Mouse (Mus musculus) MEL (cell line): Measurements from ENCODE around the gene Ccm2. TPM values are rescaled to one million over a fixed set of nuclear protein-coding genes. Genes with fewer than 3 reads are reported as not detected.
A peak's percentile ranks its signal among the peaks of the same experiment; 100 is the strongest.

Experiments used
- DNase-seq: peaks from one replicate; pipeline ENCODE4 v3.0.0; 2011; ENCODE audit warnings: low read depth, low spot score
- H3K27ac ChIP-seq: 2 replicates; pipeline ENCODE4 v1.5.1; 2012; ENCODE audit warnings: low read depth, mild to moderate bottlenecking, control low read depth, low read length, moderate library complexity; ENCODE audit not compliant: control insufficient read depth
- H3K27me3 ChIP-seq, 2 experiments: fragments of 150-350 bp in 1 of 2; sonication (generic) in 1 of 2; 2 replicates each; pipeline ENCODE4 v1.6.1; 2012; ENCODE audit warnings: low read length in 2 of 2, mild to moderate bottlenecking in 2 of 2, improper control_type of control experiment in 1 of 2, moderate library complexity in 1 of 2; ENCODE audit not compliant: insufficient read depth in 2 of 2, control insufficient read depth in 1 of 2
- H3K36me3 ChIP-seq, 2 experiments: 2 replicates each; pipeline ENCODE4 v1.6.1; 2012 to 2014; ENCODE audit warnings: low read length in 2 of 2, improper control_type of control experiment in 1 of 2, inconsistent platforms in 1 of 2, mild to moderate bottlenecking in 1 of 2; ENCODE audit not compliant: insufficient read depth in 2 of 2, control insufficient read depth in 1 of 2
- H3K4me1 ChIP-seq, 2 experiments: fragments of 150-350 bp in 1 of 2; sonication (generic) in 1 of 2; 2 replicates each; pipeline ENCODE4 v1.6.1; 2012; ENCODE audit warnings: low read length in 2 of 2, improper control_type of control experiment in 1 of 2, mild to moderate bottlenecking in 1 of 2; ENCODE audit not compliant: insufficient read depth in 2 of 2, control insufficient read depth in 1 of 2
- H3K4me3 ChIP-seq, 2 experiments: fragments of 150-350 bp in 1 of 2; sonication (generic) in 1 of 2; 2 replicates each; pipeline ENCODE4 v1.5.1; 2012; ENCODE audit warnings: low read depth in 2 of 2, low read length in 2 of 2, mild to moderate bottlenecking in 2 of 2, moderate library complexity in 2 of 2, control low read depth in 1 of 2, improper control_type of control experiment in 1 of 2; ENCODE audit not compliant: control insufficient read depth in 1 of 2, insufficient read depth in 1 of 2
- H3K79me2 ChIP-seq: 2 replicates; pipeline ENCODE4 v1.6.1; 2012; ENCODE audit warnings: mild to moderate bottlenecking, low read length, moderate library complexity; ENCODE audit not compliant: control insufficient read depth, poor library complexity, insufficient read depth
- H3K9ac ChIP-seq: 2 replicates; pipeline ENCODE4 v1.6.1; 2012; ENCODE audit warnings: low read depth, mild to moderate bottlenecking, control low read depth, low read length, moderate library complexity; ENCODE audit not compliant: control insufficient read depth, poor library complexity, severe bottlenecking
- H3K9me3 ChIP-seq: fragments of 150-350 bp; sonication (generic); replicated peaks from 2 replicates; pipeline ENCODE4 v1.6.1; 2012; ENCODE audit warnings: mild to moderate bottlenecking, low read length, improper control_type of control experiment, moderate library complexity; ENCODE audit not compliant: insufficient read depth
- CHD1 ChIP-seq: IDR thresholded peaks from 2 replicates; pipeline ENCODE4 v1.6.1; 2012; ENCODE audit warnings: low read depth, mild to moderate bottlenecking, inconsistent platforms, low read length, improper control_type of control experiment
- CHD2 ChIP-seq: IDR thresholded peaks from 2 replicates; pipeline ENCODE4 v1.6.1; 2011; ENCODE audit warnings: low read length, improper control_type of control experiment
- ETS1 ChIP-seq: IDR thresholded peaks from 2 replicates; pipeline ENCODE4 v1.6.1; 2012; ENCODE audit warnings: low read depth, mild to moderate bottlenecking, inconsistent platforms, low read length, improper control_type of control experiment, moderate library complexity
- GATA1 ChIP-seq: IDR thresholded peaks from 2 replicates; pipeline ENCODE4 v1.6.1; 2011; ENCODE audit warnings: low read depth, low read length, improper control_type of control experiment
- HCFC1 ChIP-seq: IDR thresholded peaks from 2 replicates; pipeline ENCODE4 v1.6.1; 2012; ENCODE audit warnings: low read depth, mild to moderate bottlenecking, inconsistent platforms, low read length, improper control_type of control experiment, moderate library complexity
- JUND ChIP-seq: IDR thresholded peaks from 2 replicates; pipeline ENCODE4 v1.6.1; 2011; ENCODE audit warnings: low read depth, mild to moderate bottlenecking, improper control_type of control experiment, low read length
- KAT2A ChIP-seq: conservative IDR thresholded peaks from 2 replicates; pipeline ENCODE4 v1.6.1; 2012; ENCODE audit warnings: low read depth, low read length, improper control_type of control experiment, inconsistent platforms
- MAFK ChIP-seq: IDR thresholded peaks from 2 replicates; pipeline ENCODE4 v1.6.1; 2011; ENCODE audit warnings: low read depth, mild to moderate bottlenecking, low read length, improper control_type of control experiment, borderline replicate concordance
- MAX ChIP-seq: IDR thresholded peaks from 2 replicates; pipeline ENCODE4 v1.6.1; 2011; ENCODE audit warnings: low read length, improper control_type of control experiment
- MAZ ChIP-seq: IDR thresholded peaks from 2 replicates; pipeline ENCODE4 v1.6.1; 2012; ENCODE audit warnings: low read depth, mild to moderate bottlenecking, inconsistent platforms, low read length, improper control_type of control experiment
- MEF2A ChIP-seq: IDR thresholded peaks from 2 replicates; pipeline ENCODE4 v1.6.1; 2014; ENCODE audit warnings: low read depth, mild to moderate bottlenecking, inconsistent platforms, low read length, improper control_type of control experiment; ENCODE audit not compliant: poor library complexity, insufficient replicate concordance, severe bottlenecking; ENCODE audit errors: extremely low read depth
- MYB ChIP-seq: IDR thresholded peaks from 2 replicates; pipeline ENCODE4 v1.6.1; 2011; ENCODE audit warnings: mild to moderate bottlenecking, low read depth, low read length, improper control_type of control experiment
- POLR2A ChIP-seq, 2 experiments: IDR thresholded peaks; 2 replicates each; pipeline ENCODE4 v1.6.1; 2011 to 2012; ENCODE audit warnings: low read length in 2 of 2, mild to moderate bottlenecking in 2 of 2, control low read depth in 1 of 2, improper control_type of control experiment in 1 of 2, low read depth in 1 of 2, moderate library complexity in 1 of 2; ENCODE audit not compliant: control insufficient read depth in 1 of 2, insufficient read depth in 1 of 2, poor library complexity in 1 of 2
- RCOR1 ChIP-seq: IDR thresholded peaks from 2 replicates; pipeline ENCODE4 v1.6.1; 2012; ENCODE audit warnings: low read depth, mild to moderate bottlenecking, inconsistent platforms, low read length, improper control_type of control experiment
- TCF12 ChIP-seq: IDR thresholded peaks from 2 replicates; pipeline ENCODE4 v1.6.1; 2014; ENCODE audit warnings: low read depth, mild to moderate bottlenecking, inconsistent platforms, low read length, improper control_type of control experiment, moderate library complexity
- ZKSCAN1 ChIP-seq: IDR thresholded peaks from 2 replicates; pipeline ENCODE4 v1.6.1; 2012; ENCODE audit warnings: low read depth, mild to moderate bottlenecking, inconsistent platforms, low read length, improper control_type of control experiment, moderate library complexity
- polyA plus RNA-seq, 2 experiments: library from polyadenylated mRNA; stranded (reverse) in 1 of 2; unstranded in 1 of 2; fragments of >175 nt in 1 of 2; fragments of >200 nt in 1 of 2; gene quantifications; 2 replicates each; pipeline versions ENCODE4 v1.2.1 to v1.2.4; 2012; ENCODE audit warnings: low replicate concordance in 2 of 2, low read depth in 1 of 2; ENCODE audit not compliant: insufficient read length in 2 of 2, insufficient read depth in 1 of 2, missing spikeins in 1 of 2
- total RNA-seq: library from RNA; depleted of rRNA; stranded (reverse); fragments of 300-350 nt; gene quantifications from 2 replicates; pipeline ENCODE4 v1.2.3, GENCODE M21; 2012

Gene Ccm2
- total and polyA plus RNA-seq, 3 experiments: 49.2 to 66.4 TPM; not detected in 1

DNA sequence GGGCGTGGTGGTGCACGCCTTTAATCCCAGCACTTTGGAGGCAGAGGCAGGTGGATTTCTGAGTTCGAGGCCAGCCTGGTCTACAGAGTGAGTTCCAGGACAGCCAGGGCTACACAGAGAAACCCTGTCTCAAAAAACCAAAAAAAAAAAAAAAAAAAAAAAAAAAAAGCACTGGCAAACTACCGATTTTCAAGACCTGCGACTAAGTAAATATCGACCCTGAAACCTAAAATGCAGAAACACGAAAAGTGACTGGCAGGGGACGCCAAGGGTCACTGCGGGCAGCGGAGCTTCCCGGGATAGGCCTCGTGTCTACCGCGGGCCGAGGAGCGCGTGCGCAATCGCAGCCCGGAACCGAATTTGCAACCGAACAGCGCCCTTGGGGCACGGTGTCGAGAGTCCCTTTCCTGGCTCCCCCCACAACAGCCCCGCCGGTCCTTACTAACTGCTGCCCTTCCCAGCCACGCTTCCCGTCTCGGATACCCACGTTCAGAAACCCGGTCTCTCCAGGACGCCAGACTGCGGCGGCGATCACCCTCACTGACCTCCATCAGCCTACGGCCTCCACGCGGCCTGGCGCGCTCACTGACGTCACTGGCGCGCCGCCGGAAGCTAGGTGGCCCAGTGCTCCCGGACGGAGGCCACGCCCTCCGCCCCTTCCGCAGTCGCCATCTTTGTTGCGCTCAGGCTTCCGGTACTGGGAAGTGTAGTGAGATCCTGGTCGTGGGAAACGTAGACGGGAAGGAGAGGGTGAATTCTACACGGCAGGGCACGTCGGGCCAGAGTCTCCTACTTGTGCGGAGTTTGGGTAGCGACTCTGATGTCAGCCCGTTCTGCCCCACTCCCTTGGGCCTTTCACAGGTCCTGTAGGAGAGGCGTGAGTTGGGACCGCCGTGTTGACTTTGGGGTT, 79.0 kb downstream of the Ccm2 start, which contains the start of gene Tbrg4 (continued):
- TF ChIP-seq MEF2A (peak; percentile 16; the same call in 1 of the 2 replicates), CHD2 (no peak), MAX (peak; percentile 96), POLR2A (IDR thresholded peaks at IDR 0.05; ENCODE audit: control insufficient read depth in 1 of 2, insufficient read depth in 1 of 2, low read depth in 1 of 2, low read length in 2 of 2, poor library complexity in 1 of 2) (peak; percentile 87 to 95), MAFK (no peak), TCF12 (peak; percentile 67), JUND (no peak), GATA1 (no peak), ZKSCAN1 (no peak), ETS1 (no peak; the same call in 1 of the 2 replicates), HCFC1 (peak; percentile 97), MAZ (no peak; the same call in 1 of the 2 replicates)

DNA sequence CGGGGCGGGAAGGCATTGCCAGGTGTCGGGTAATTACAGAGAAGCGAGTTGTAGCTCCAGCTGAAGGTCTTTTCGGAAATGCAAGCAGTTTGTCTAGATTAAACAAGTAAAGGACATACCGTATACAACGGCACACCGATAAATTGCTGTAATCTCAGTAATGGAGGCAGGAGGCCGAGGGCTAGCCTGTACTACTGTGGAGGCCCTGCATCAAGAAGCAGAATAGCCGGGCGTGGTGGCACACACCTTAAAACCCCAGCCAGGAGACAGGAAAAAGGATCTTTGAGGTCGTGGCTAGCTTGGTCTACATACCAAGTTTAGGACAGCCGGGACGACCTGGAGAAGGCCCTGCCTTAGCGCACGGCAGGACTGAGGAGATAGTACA, 79.7 kb downstream of the Ccm2 start:
- H3K27ac ChIP-seq: peak overlapping the region; percentile 99
- peaks cover 48% of the 10 kb centered on the region for H3K79me2 ChIP-seq
- peak overlapping the region; percentile 83 to 92 for H3K4me3 ChIP-seq
- DNase-seq: no peak
- peaks cover 11 to 33% of the 10 kb centered on the region in 2 experiments for H3K4me1 ChIP-seq
- H3K27me3 ChIP-seq: no peaks in the 10 kb centered on the region
- peak overlapping the region; percentile 92 for H3K9ac ChIP-seq
- H3K9me3 ChIP-seq: no peaks in the 10 kb centered on the region
- peaks cover 21 to 34% of the 10 kb centered on the region in 2 experiments for H3K36me3 ChIP-seq
- TF ChIP-seq TCF12 (0 out of 2 replicates have a peak, but pooled peaks have one; percentile 24), POLR2A (IDR thresholded peaks at IDR 0.05; ENCODE audit: control insufficient read depth in 1 of 2, insufficient read depth in 1 of 2, low read depth in 1 of 2, low read length in 2 of 2, poor library complexity in 1 of 2) (peak in 1 of 2 experiments; percentile 49; a peak in 1 of 4 replicates), MYB (0 out of 2 replicates have a peak, but pooled peaks have one; percentile 36), CHD1 (peak; percentile 10; the same call in 1 of the 2 replicates), KAT2A (0 out of 2 replicates have a peak, but pooled peaks have one; percentile 26), RCOR1 (no peak)
- TF ChIP-seq, all 39 proteins: peak for 5
